In genomic region chr12:101010148-101010920, GRCm38 (mm10) we compare ENCODE assay signal across 12 mouse cellular contexts. TPM values are rescaled to one million over a fixed set of nuclear protein-coding genes. Genes with fewer than 3 reads are reported as not detected.
DNase-seq lines count a peak whose midpoint lies in the region; ATAC-seq lines count a peak whose summit lies in the region.
"Had no signal": no experiment of that assay in that cellular context is flagged by ENCODE, and none has a peak within 500 bp of the region (broad histone marks: within the 10 kb centered on the region; RNA-seq: fewer than 3 reads in every experiment).

No protein-coding gene starts in this region.

- no peak overlapping the region for H3K9ac ChIP-seq in forebrain, embryonic 12.5 days
- peak overlapping the region; percentile 28; the same call in 1 of the 2 replicates for H3K9ac ChIP-seq in liver, embryonic 16.5 days (ENCODE audit: low read depth, low read length)
- H3K9ac ChIP-seq: heart, embryonic 12.5 days had no signal

- ATAC-seq in forebrain, embryonic 12.5 days (ENCODE audit: low FRiP score): no peak
- ATAC-seq in liver, embryonic 16.5 days (ENCODE audit: low read depth): peak; percentile 48
- no peak for ATAC-seq in inflammation-experienced regulatory T-cells, adult 6 months

- peaks cover 92% of the 10 kb centered on the region for H3K4me1 ChIP-seq in forebrain, embryonic 10.5 days
- H3K4me1 ChIP-seq in forebrain, embryonic 12.5 days: peaks cover 76% of the 10 kb centered on the region
- H3K4me1 ChIP-seq in liver, embryonic 16.5 days (ENCODE audit: control insufficient read depth, low read depth, low read length): peaks cover 77% of the 10 kb centered on the region

- no peak for DNase-seq in forebrain, embryonic 10.5 days (ENCODE audit: extremely low spot score, low spot score)
- DNase-seq in CD4-positive helper T cell, adult 2 months (ENCODE audit: low read depth, low spot score): peak; percentile 32
- peak; percentile 61 for DNase-seq in gastrocnemius, postnatal 14 days
- no peak for DNase-seq in layer of hippocampus, postnatal 10 days (ENCODE audit: low spot score in 2 of 2)
- no peak for DNase-seq in urinary bladder, postnatal 14 days (ENCODE audit: low spot score)
- DNase-seq: cerebellum, adult 9-11 months; lung, adult 18-20 months had no signal

- intact Hi-C loops in gastrocnemius, postnatal 14 days (cut with DNase I; ENCODE audit: low total_unique reads): no loop called here

- no peaks in the 10 kb centered on the region for H3K9me3 ChIP-seq in forebrain, embryonic 10.5 days
- no peaks in the 10 kb centered on the region for H3K9me3 ChIP-seq in forebrain, embryonic 12.5 days
- no peaks in the 10 kb centered on the region for H3K9me3 ChIP-seq in liver, embryonic 16.5 days (replicated peaks; ENCODE audit: control insufficient read depth, low read length)
- H3K9me3 ChIP-seq: heart, embryonic 12.5 days had no signal

- no peaks in the 10 kb centered on the region for H3K27me3 ChIP-seq in forebrain, embryonic 10.5 days (ENCODE audit: poor library complexity, severe bottlenecking)
- no peaks in the 10 kb centered on the region for H3K27me3 ChIP-seq in forebrain, embryonic 12.5 days
- no peaks in the 10 kb centered on the region for H3K27me3 ChIP-seq in liver, embryonic 16.5 days (ENCODE audit: control insufficient read depth, insufficient read depth, low read depth, low read length)

- peaks cover 7% of the 10 kb centered on the region for H3K36me3 ChIP-seq in forebrain, embryonic 10.5 days (replicated peaks)
- no peaks in the 10 kb centered on the region for H3K36me3 ChIP-seq in forebrain, embryonic 12.5 days (replicated peaks)
- H3K36me3 ChIP-seq in liver, embryonic 16.5 days (ENCODE audit: control insufficient read depth, insufficient read depth): no peaks in the 10 kb centered on the region
- H3K36me3 ChIP-seq: heart, embryonic 12.5 days had no signal

- WGBS in forebrain, embryonic 10.5 days: 73% methylated on average over 10 of the region's 10 CpGs
- WGBS in forebrain, embryonic 12.5 days: 70% methylated on average over 10 of the region's 10 CpGs
- WGBS in liver, embryonic 16.5 days (ENCODE audit: insufficient replicate concordance): 39% methylated on average over 10 of the region's 10 CpGs

- no peak overlapping the region for H3K4me3 ChIP-seq in forebrain, embryonic 10.5 days
- H3K4me3 ChIP-seq in forebrain, embryonic 12.5 days (replicated peaks): no peak overlapping the region
- no peak overlapping the region for H3K4me3 ChIP-seq in liver, embryonic 16.5 days (ENCODE audit: low read depth, low read length)
- H3K4me3 ChIP-seq: erythroblast, embryonic 14.5 days; heart, embryonic 12.5 days had no signal

- no peak overlapping the region for H3K4me2 ChIP-seq in forebrain, embryonic 12.5 days
- peak overlapping the region; percentile 32 for H3K4me2 ChIP-seq in liver, embryonic 16.5 days (ENCODE audit: low read depth, low read length)
- H3K4me2 ChIP-seq: heart, embryonic 12.5 days had no signal

- H3K27ac ChIP-seq in forebrain, embryonic 10.5 days: 0 out of 2 replicates have a peak overlapping the region, but pooled peaks have one; percentile 53
- no peak overlapping the region for H3K27ac ChIP-seq in forebrain, embryonic 12.5 days
- peak overlapping the region; percentile 32; the same call in 1 of the 2 replicates for H3K27ac ChIP-seq in liver, embryonic 16.5 days (ENCODE audit: low read length)

RNA-seq across cellular contexts. Expression of gene Ccdc88c, which starts 18.5 kb away (rescaled TPM):
- 19.8 and 22.6 TPM in 2 replicates for polyA plus RNA-seq in forebrain, embryonic 10.5 days (2016; fragmentation: Nextera tagmentation; extraction: Ambion mirVana)
- 28.8 and 30.4 TPM in 2 replicates for polyA plus RNA-seq in forebrain, embryonic 12.5 days (2016; fragmentation: Nextera tagmentation; extraction: Ambion mirVana)
- 10 to 100 TPM; 29.2 to 37.2 TPM for total RNA-seq in gastrocnemius, postnatal 14 days (2021)
- polyA plus RNA-seq in liver, embryonic 16.5 days (2015; fragmentation: Nextera tagmentation; extraction: Ambion mirVana): 5.9 and 6.1 TPM in 2 replicates
- 10 to 100 TPM; 43.0 to 49.7 TPM for total RNA-seq in layer of hippocampus, postnatal 10 days (2021)
- 10 to 100 TPM; 65.8 to 96.2 (median 95.7) TPM for polyA plus RNA-seq in inflammation-experienced regulatory T-cells, adult 6 months (2017; shearing (Covaris generic))

Comparison
In these comparisons a context has a peak if more than half of its experiments do, and no peak if none do; other contexts are left out.
1. DNase-seq: peak in CD4-positive helper T cell, adult 2 months (single experiment) and gastrocnemius, postnatal 14 days (single experiment); none in forebrain, embryonic 10.5 days (single experiment), layer of hippocampus, postnatal 10 days (0 of 2) and urinary bladder, postnatal 14 days (single experiment).